Mouse (Mus musculus): Measurements from ENCODE around the gene Krtap19-5. TPM values are rescaled to one million over a fixed set of nuclear protein-coding genes. Genes with fewer than 3 reads are reported as not detected.

Gene Krtap19-5
- polyA plus RNA-seq (2011; ENCODE audit: insufficient read length, low read depth, missing spikeins): not detected in 2 replicates

- Histone ChIP-seq H3K27ac (ENCODE audit: insufficient read depth, low read length) (no peak within 1 kb of the TSS), H3K4me3 (ENCODE audit: insufficient read depth, low read length) (no peak within 1 kb of the TSS), H3K4me1 (ENCODE audit: control insufficient read depth, insufficient read depth, low read length) (no peaks in the 10 kb centered on the region)
- TF ChIP-seq CTCF (IDR thresholded peaks at IDR 0.05; ENCODE audit: borderline replicate concordance, insufficient read depth, low read length): no peak
- TF ChIP-seq POLR2A (IDR thresholded peaks at IDR 0.05; ENCODE audit: low read depth, low read length): no peak
These were observed at the start of gene Krtap19-5 for GRCm38 (mm10) chr16:88896357-88896756. Gene Krtap19-5 (minus strand): TSS chr16:88896457.

GRCm38 (mm10) chr16:88941106-88941505 lies 44.8 kb upstream of the Krtap19-5 start:
- Histone ChIP-seq H3K27ac (ENCODE audit: insufficient read depth, low read length) (no peak overlapping the region), H3K4me1 (ENCODE audit: control insufficient read depth, insufficient read depth, low read length) (no peaks in the 10 kb centered on the region), H3K4me3 (ENCODE audit: insufficient read depth, low read length) (no peak overlapping the region)
- TF ChIP-seq CTCF (IDR thresholded peaks at IDR 0.05; ENCODE audit: borderline replicate concordance, insufficient read depth, low read length) (no peak), POLR2A (IDR thresholded peaks at IDR 0.05; ENCODE audit: low read depth, low read length) (no peak)

- no peaks in the 10 kb centered on the region for H3K4me1 ChIP-seq (ENCODE audit: control insufficient read depth, insufficient read depth, low read length)
- no peak overlapping the region for H3K27ac ChIP-seq (ENCODE audit: insufficient read depth, low read length)
- no peak for TF ChIP-seq CTCF (IDR thresholded peaks at IDR 0.05; ENCODE audit: borderline replicate concordance, insufficient read depth, low read length)
- no peak for TF ChIP-seq POLR2A (IDR thresholded peaks at IDR 0.05; ENCODE audit: low read depth, low read length)
- no peak overlapping the region for H3K4me3 ChIP-seq (ENCODE audit: insufficient read depth, low read length)
These were observed 42.0 kb upstream of the Krtap19-5 start for GRCm38 (mm10) chr16:88938252-88938651.

GRCm38 (mm10) chr16:88932165-88932564 lies 35.9 kb upstream of the Krtap19-5 start, which contains the start of gene Krtap19-9b:
Gene Krtap19-9b (minus strand): TSS chr16:88932265.
- no peak within 1 kb of the TSS for H3K27ac ChIP-seq (ENCODE audit: insufficient read depth, low read length)
- H3K4me1 ChIP-seq (ENCODE audit: control insufficient read depth, insufficient read depth, low read length): no peaks in the 10 kb centered on the region
- no peak within 1 kb of the TSS for H3K4me3 ChIP-seq (ENCODE audit: insufficient read depth, low read length)
- TF ChIP-seq POLR2A (IDR thresholded peaks at IDR 0.05; ENCODE audit: low read depth, low read length) (no peak), CTCF (IDR thresholded peaks at IDR 0.05; ENCODE audit: borderline replicate concordance, insufficient read depth, low read length) (no peak)

- no peak overlapping the region for H3K4me3 ChIP-seq (ENCODE audit: insufficient read depth, low read length)
- H3K27ac ChIP-seq (ENCODE audit: insufficient read depth, low read length): no peak overlapping the region
- no peak for TF ChIP-seq CTCF (IDR thresholded peaks at IDR 0.05; ENCODE audit: borderline replicate concordance, insufficient read depth, low read length)
- TF ChIP-seq POLR2A (IDR thresholded peaks at IDR 0.05; ENCODE audit: low read depth, low read length): no peak
- no peaks in the 10 kb centered on the region for H3K4me1 ChIP-seq (ENCODE audit: control insufficient read depth, insufficient read depth, low read length)
These were observed 9.4 kb downstream of the Krtap19-5 start for GRCm38 (mm10) chr16:88886870-88887269.

GRCm38 (mm10) chr16:88884989-88885388 lies 11.3 kb downstream of the Krtap19-5 start, which contains the start of gene Krtap19-4:
Gene Krtap19-4 (minus strand): TSS chr16:88885089.
- Histone ChIP-seq H3K4me3 (ENCODE audit: insufficient read depth, low read length) (no peak within 1 kb of the TSS), H3K27ac (ENCODE audit: insufficient read depth, low read length) (no peak within 1 kb of the TSS), H3K4me1 (ENCODE audit: control insufficient read depth, insufficient read depth, low read length) (no peaks in the 10 kb centered on the region)
- TF ChIP-seq CTCF (IDR thresholded peaks at IDR 0.05; ENCODE audit: borderline replicate concordance, insufficient read depth, low read length) (no peak), POLR2A (IDR thresholded peaks at IDR 0.05; ENCODE audit: low read depth, low read length) (no peak)

GRCm38 (mm10) chr16:88877938-88878337 lies 18.3 kb downstream of the Krtap19-5 start, which contains the start of gene Krtap19-3:
Gene Krtap19-3 (minus strand): TSS chr16:88878038.
- TF ChIP-seq CTCF (IDR thresholded peaks at IDR 0.05; ENCODE audit: borderline replicate concordance, insufficient read depth, low read length): no peak
- TF ChIP-seq POLR2A (IDR thresholded peaks at IDR 0.05; ENCODE audit: low read depth, low read length): no peak
- no peaks in the 10 kb centered on the region for H3K4me1 ChIP-seq (ENCODE audit: control insufficient read depth, insufficient read depth, low read length)
- no peak within 1 kb of the TSS for H3K27ac ChIP-seq (ENCODE audit: insufficient read depth, low read length)
- no peak within 1 kb of the TSS for H3K4me3 ChIP-seq (ENCODE audit: insufficient read depth, low read length)

GRCm38 (mm10) chr16:88874169-88874568 lies 22.1 kb downstream of the Krtap19-5 start, which contains the start of gene Krtap19-2:
Gene Krtap19-2 (minus strand): TSS chr16:88874269.
- TF ChIP-seq POLR2A (IDR thresholded peaks at IDR 0.05; ENCODE audit: low read depth, low read length): no peak
- no peak for TF ChIP-seq CTCF (IDR thresholded peaks at IDR 0.05; ENCODE audit: borderline replicate concordance, insufficient read depth, low read length)
- Histone ChIP-seq H3K4me3 (ENCODE audit: insufficient read depth, low read length) (no peak within 1 kb of the TSS), H3K4me1 (ENCODE audit: control insufficient read depth, insufficient read depth, low read length) (no peaks in the 10 kb centered on the region), H3K27ac (ENCODE audit: insufficient read depth, low read length) (no peak within 1 kb of the TSS)

GRCm38 (mm10) chr16:88869311-88869710 lies 26.9 kb downstream of the Krtap19-5 start, which contains the start of gene Krtap19-1:
Gene Krtap19-1 (minus strand): TSS chr16:88869411.
- Histone ChIP-seq H3K4me3 (ENCODE audit: insufficient read depth, low read length) (no peak within 1 kb of the TSS), H3K4me1 (ENCODE audit: control insufficient read depth, insufficient read depth, low read length) (no peaks in the 10 kb centered on the region), H3K27ac (ENCODE audit: insufficient read depth, low read length) (no peak within 1 kb of the TSS)
- TF ChIP-seq POLR2A (IDR thresholded peaks at IDR 0.05; ENCODE audit: low read depth, low read length) (no peak), CTCF (IDR thresholded peaks at IDR 0.05; ENCODE audit: borderline replicate concordance, insufficient read depth, low read length) (no peak)

GRCm38 (mm10) chr16:88864887-88865407 lies 31.3 kb downstream of the Krtap19-5 start:
- no peaks in the 10 kb centered on the region for H3K4me1 ChIP-seq (ENCODE audit: control insufficient read depth, insufficient read depth, low read length)
- H3K27ac ChIP-seq (ENCODE audit: insufficient read depth, low read length): no peak overlapping the region
- no peak overlapping the region for H3K4me3 ChIP-seq (ENCODE audit: insufficient read depth, low read length)
- TF ChIP-seq CTCF (IDR thresholded peaks at IDR 0.05; ENCODE audit: borderline replicate concordance, insufficient read depth, low read length) (no peak), POLR2A (IDR thresholded peaks at IDR 0.05; ENCODE audit: low read depth, low read length) (no peak)
